Mouse (Mus musculus) lung, postnatal 0 days (tissue): ENCODE data around the gene Zfp217. TPM values are rescaled to one million over a fixed set of nuclear protein-coding genes. Genes with fewer than 3 reads are reported as not detected.

Experiments used
- ATAC-seq: fragments of 200-750 bp; cut with Nextera tagmentation; 2 replicates; pipeline ENCODE4 v1.8.0; 2017; ENCODE audit warnings: moderate library complexity
- DNase-seq: peaks from one replicate; pipeline ENCODE4 v3.0.0-alpha.2; 2016; ENCODE audit warnings: low spot score
- H3K27ac ChIP-seq: fragments of 300-500 bp; sonication (generic); 2 replicates; pipeline ENCODE4 v1.5.1; 2014; ENCODE audit warnings: antibody characterized with exemption, mild to moderate bottlenecking, low read length, mixed read lengths
- H3K27me3 ChIP-seq: fragments of 300-500 bp; sonication (generic); replicated peaks from 2 replicates; pipeline ENCODE4 v1.6.1; 2014; ENCODE audit warnings: low read length, mixed read lengths; ENCODE audit not compliant: insufficient read depth
- H3K36me3 ChIP-seq: fragments of 300-500 bp; sonication (generic); 2 replicates; pipeline ENCODE4 v1.6.1; 2014; ENCODE audit warnings: low read length, mixed read lengths; ENCODE audit not compliant: insufficient read depth
- H3K4me1 ChIP-seq: fragments of 300-500 bp; sonication (generic); 2 replicates; pipeline ENCODE4 v1.6.1; 2014; ENCODE audit warnings: antibody characterized with exemption, low read depth, low read length, mixed read lengths; ENCODE audit not compliant: insufficient read depth
- H3K4me2 ChIP-seq: fragments of 300-500 bp; sonication (generic); replicated peaks from 2 replicates; pipeline ENCODE4 v1.6.1; 2014; ENCODE audit warnings: low read depth, mild to moderate bottlenecking, low read length, moderate library complexity, mixed read lengths
- H3K4me3 ChIP-seq: fragments of 300-500 bp; sonication (generic); 2 replicates; pipeline ENCODE4 v1.5.1; 2014; ENCODE audit warnings: low read depth, low read length
- H3K9ac ChIP-seq: fragments of 300-500 bp; sonication (generic); replicated peaks from 2 replicates; pipeline ENCODE4 v1.6.1; 2014; ENCODE audit warnings: low read depth, mild to moderate bottlenecking
- H3K9me3 ChIP-seq: fragments of 300-500 bp; sonication (generic); 2 replicates; pipeline ENCODE4 v1.6.1; 2016; ENCODE audit warnings: low read length, mixed read lengths
- CTCF ChIP-seq: IDR thresholded peaks from 2 replicates; pipeline ENCODE4 v1.5.1; 2016; ENCODE audit warnings: antibody characterized with exemption, mild to moderate bottlenecking
- EP300 ChIP-seq: IDR thresholded peaks from 2 replicates; pipeline ENCODE4 v1.6.1; 2016; ENCODE audit warnings: antibody characterized with exemption, mild to moderate bottlenecking, control low read depth
- WGBS: fragments of 180-500 bp; shearing (Covaris S2); extraction: QIAGEN DNeasy Blood & Tissue Kit; methylation state at CpG from one replicate; pipeline ENCODE4 v1.1.7; 2014; 5-methylcytosine and 5-hydroxymethylcytosine counted together
- polyA plus RNA-seq: library from polyadenylated mRNA; unstranded; fragments of >200 nt; fragmentation: Nextera tagmentation; extraction: Ambion mirVana; gene quantifications from 2 replicates; pipeline ENCODE4 v1.2.1, GENCODE M21; 2015

Gene Zfp217
- polyA plus RNA-seq, 1 experiment from 2014 or later = 4.4 TPM

GRCm38 (mm10) chr2:170134026-170134690 lies 13.7 kb downstream of the Zfp217 start:
- Histone ChIP-seq H3K9ac (no peak overlapping the region), H3K27ac (peak overlapping the region; percentile 97), H3K9me3 (no peaks in the 10 kb centered on the region), H3K4me1 (peaks cover 5% of the 10 kb centered on the region; the same call in 1 of the 2 replicates), H3K36me3 (no peaks in the 10 kb centered on the region), H3K27me3 (no peaks in the 10 kb centered on the region), H3K4me2 (peak overlapping the region; percentile 76), H3K4me3 (peak overlapping the region; percentile 98)
- ATAC-seq = no peak
- TF ChIP-seq CTCF = no peak
- DNase-seq = peak; percentile 58
- 17% methylated on average over 12 of the region's 12 CpGs for WGBS

DNA sequence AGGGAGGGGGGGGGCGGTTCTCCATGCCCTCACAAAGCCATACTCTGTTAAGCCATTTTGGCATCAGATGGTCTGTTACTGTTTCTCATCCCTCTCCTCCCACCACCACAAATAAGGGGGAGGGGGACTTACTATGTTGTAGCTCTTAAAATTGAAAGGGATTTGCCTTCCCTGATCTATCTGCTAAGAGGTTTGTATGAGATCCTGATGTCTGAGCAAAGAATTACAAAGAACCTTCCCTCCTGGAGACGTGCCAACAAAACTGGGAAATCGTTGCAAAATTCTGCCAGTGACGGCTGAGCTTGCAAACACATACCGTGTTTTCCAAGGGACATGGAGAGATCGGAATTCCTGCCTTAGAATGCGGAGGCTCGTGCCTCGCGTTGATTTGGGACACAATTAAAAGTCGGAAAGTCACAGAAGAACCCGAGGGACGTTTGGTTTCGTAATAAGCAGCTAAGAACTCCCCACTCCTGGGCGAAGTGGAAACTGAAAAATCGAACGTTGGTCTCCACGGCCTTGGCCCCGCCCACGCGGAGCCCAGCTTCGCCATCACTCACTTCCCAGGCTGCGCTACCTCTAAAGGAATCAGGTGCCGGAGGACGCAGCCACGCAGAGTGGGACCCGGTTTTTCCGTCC lies 14.7 kb downstream of the Zfp217 start:
- under 1% methylated on average over 28 of the region's 28 CpGs for WGBS
- peak overlapping the region; percentile 76 for H3K4me2 ChIP-seq
- no peaks in the 10 kb centered on the region for H3K27me3 ChIP-seq
- H3K9ac ChIP-seq = peak overlapping the region; percentile 54
- TF ChIP-seq EP300 = 0 out of 2 replicates have a peak, but pooled peaks have one; percentile 57
- no peak for TF ChIP-seq CTCF
- peaks cover 13% of the 10 kb centered on the region; the same call in 1 of the 2 replicates for H3K4me1 ChIP-seq
- ATAC-seq = peak; percentile 23
- DNase-seq = peak; percentile 95
- peak overlapping the region; percentile 98 for H3K4me3 ChIP-seq
- peak overlapping the region; percentile 97 for H3K27ac ChIP-seq
- no peaks in the 10 kb centered on the region for H3K9me3 ChIP-seq
- H3K36me3 ChIP-seq = no peaks in the 10 kb centered on the region

DNA sequence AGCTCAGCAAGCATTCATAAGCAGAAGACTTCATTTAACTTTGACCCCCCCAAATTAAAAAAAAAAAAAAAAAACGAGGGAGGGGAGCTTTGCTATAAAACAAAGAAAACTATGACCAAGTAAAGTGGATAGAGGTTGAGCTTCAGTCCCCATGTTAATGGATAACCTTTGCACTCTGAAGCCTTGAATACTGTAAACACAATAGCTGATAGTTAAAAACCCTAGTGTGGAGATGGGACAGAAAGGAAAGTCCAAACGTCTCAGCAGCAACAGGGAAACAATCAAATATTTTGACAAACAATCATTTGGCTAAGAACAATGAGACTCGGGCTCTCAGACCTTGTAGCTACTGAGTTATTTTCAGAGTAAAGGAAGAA lies 15.2 kb downstream of the Zfp217 start:
- ATAC-seq (no peak), DNase-seq (no peak)
- H3K4me1 ChIP-seq = peaks cover 15% of the 10 kb centered on the region; the same call in 1 of the 2 replicates
- peak overlapping the region; percentile 76 for H3K4me2 ChIP-seq
- WGBS = 0% methylated on average over 3 of the region's 3 CpGs
- peak overlapping the region; percentile 54 for H3K9ac ChIP-seq
- H3K9me3 ChIP-seq = no peaks in the 10 kb centered on the region
- no peak for TF ChIP-seq CTCF
- no peak for TF ChIP-seq EP300
- H3K4me3 ChIP-seq = peak overlapping the region; percentile 98
- no peaks in the 10 kb centered on the region for H3K27me3 ChIP-seq
- no peaks in the 10 kb centered on the region for H3K36me3 ChIP-seq
- peak overlapping the region; percentile 97 for H3K27ac ChIP-seq

GRCm38 (mm10) chr2:170131981-170132460 lies 15.9 kb downstream of the Zfp217 start:
- peak; percentile 51 for DNase-seq
- WGBS = 2% methylated on average over 10 of the region's 10 CpGs
- TF ChIP-seq CTCF (no peak), EP300 (no peak)
- Histone ChIP-seq H3K4me2 (peak overlapping the region; percentile 76), H3K4me3 (peak overlapping the region; percentile 98), H3K9me3 (no peaks in the 10 kb centered on the region), H3K36me3 (no peaks in the 10 kb centered on the region), H3K27ac (peak overlapping the region; percentile 97), H3K4me1 (peaks cover 21% of the 10 kb centered on the region; the same call in 1 of the 2 replicates), H3K27me3 (no peaks in the 10 kb centered on the region), H3K9ac (peak overlapping the region; percentile 43; the same call in 1 of the 2 replicates)
- ATAC-seq = no peak

DNA sequence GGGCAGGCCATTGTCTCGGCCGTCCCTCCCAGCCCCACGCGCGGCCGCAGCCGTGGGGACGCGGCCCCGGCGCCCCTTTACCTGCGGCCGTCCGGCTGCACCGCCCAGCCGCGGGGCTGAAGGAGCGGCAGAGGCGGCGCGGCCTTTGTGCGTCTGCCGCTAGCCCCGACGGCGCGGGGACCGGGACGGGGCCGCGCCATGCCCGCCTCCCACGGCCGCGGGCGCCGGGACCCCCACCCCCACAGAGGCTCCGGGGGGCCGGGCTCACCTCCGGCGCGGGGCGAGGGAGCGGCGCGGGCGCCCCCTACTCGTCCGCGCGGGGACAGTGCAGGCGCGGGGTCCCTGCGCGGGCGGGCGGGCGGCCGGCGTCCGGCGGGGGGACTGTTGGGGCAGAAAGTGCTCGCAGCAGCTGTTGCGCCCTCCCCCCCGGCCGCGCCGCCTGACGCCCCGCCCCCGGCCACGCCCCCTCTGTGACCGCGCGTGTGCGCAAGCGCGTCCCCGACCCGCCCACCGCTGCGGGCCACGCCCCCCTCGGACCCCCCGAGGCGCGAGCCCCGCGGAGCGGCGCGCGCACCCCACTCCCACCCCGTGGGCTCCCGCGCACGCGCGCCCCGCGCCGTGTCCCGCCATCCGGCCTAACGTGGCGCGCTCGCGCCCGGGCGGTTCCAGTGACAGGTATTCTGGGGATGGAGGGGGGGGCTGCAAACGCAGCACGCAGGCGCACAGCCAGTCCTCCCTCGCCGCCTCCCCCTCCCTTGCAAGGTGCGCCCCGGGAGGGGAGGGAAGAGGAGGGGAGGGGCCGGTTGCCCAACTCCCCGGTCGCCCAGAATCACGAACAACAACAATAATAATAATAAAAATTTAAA lies 16.9 kb downstream of the Zfp217 start:
- Histone ChIP-seq H3K27ac (peak overlapping the region; percentile 97), H3K9ac (peak overlapping the region; percentile 94), H3K27me3 (no peaks in the 10 kb centered on the region), H3K36me3 (no peaks in the 10 kb centered on the region), H3K9me3 (no peaks in the 10 kb centered on the region), H3K4me3 (peak overlapping the region; percentile 98), H3K4me2 (peak overlapping the region; percentile 76), H3K4me1 (peaks cover 20% of the 10 kb centered on the region; the same call in 1 of the 2 replicates)
- WGBS = 0% methylated on average over 24 of the region's 122 CpGs
- DNase-seq = peak; percentile 90
- peak; percentile 90 for ATAC-seq
- TF ChIP-seq EP300 (no peak), CTCF (peak; percentile 34)
